Mouse (Mus musculus) cerebral cortex, adult 2 months (tissue): ENCODE measurements around the gene Shroom3.

ENCODE experiments used
- WGBS: fragments of 180-500 bp; shearing (Covaris S2); methylation state at CpG from one replicate; pipeline ENCODE4 v1.1.7; 2018; 5-methylcytosine and 5-hydroxymethylcytosine counted together

Gene Shroom3

DNA sequence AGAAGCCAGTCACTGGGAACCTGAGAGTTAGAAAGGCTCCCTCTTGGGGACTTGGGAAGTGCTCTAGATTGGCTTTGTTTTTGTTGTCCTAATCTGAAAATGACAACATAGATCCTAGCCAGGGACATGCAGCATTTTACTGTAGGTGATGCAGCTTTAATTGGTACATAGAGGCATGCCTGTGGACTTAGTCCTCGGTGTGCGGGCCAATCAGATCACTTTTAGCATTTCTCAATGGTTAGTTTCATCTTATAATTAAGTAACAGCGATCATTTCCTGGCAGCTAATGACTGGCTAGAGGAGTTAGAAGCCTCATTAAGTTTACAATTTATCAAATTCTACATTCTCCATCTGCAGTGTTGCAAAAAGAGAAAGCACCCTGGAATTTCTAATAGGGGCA, 167.7 kb downstream of the Shroom3 start:
- WGBS: 85% methylated on average over 3 of the region's 3 CpGs

DNA sequence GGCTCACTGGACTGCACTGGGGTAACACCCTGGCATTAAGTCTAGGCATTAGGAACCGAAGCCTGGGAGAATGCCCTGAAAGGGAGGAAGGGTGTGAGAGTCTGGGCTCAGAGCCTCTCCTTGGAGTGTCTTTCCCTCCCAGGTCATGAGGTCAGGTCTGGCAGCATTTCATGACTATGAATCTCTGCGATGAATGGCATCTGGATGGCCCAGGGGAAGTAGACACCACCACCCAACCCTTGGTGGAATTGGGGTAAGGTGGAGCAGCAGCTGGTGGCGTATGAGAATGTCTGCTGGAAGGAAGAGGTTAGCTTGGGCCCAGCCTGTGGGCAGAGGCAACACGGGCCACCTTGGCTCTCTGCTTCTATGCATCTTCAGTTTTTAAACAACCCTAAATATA, 171.7 kb downstream of the Shroom3 start:
- 90% methylated on average over 4 of the region's 4 CpGs for WGBS

DNA sequence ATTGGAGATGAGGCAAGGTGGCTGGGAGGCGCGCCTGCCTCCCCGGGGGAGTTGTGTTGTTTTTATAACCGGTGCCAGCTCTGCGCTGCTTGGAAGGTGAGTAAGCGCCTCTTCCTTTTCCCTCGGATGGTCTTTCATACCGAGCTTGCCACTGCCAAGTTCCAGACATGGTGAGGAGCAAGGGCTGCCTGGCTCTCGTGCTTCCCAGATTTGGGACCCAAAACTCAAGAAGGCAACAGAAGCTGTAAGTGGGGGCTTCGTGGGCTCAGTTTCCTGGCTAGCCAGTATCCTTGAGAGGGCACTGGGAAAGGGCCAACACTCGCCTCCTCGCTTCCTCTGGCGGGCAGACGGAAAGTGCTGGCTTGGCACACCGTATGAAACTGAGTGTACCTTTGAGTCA, 173.1 kb downstream of the Shroom3 start:
- 26% methylated on average over 15 of the region's 15 CpGs for WGBS

DNA sequence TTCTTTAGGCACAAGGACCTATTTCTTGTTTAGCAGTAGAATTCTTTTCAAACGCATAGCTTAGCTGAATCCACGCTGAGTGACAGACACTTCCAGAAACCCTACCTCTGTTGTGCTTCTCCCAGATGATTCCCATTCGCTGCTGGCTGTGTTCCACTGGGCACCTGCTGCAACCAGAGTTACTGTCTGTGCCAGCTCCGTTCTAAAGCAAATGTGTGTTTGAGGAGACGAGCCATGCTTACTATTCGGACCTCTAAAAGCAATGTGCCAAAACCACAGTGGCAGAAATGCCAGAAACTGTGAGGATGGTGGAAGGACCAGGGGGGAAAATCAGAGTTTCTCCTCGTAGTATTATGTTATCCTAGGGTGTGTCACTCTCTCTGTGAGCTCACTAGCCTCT, 173.9 kb downstream of the Shroom3 start:
- 36% methylated on average over 7 of the region's 7 CpGs for WGBS

DNA sequence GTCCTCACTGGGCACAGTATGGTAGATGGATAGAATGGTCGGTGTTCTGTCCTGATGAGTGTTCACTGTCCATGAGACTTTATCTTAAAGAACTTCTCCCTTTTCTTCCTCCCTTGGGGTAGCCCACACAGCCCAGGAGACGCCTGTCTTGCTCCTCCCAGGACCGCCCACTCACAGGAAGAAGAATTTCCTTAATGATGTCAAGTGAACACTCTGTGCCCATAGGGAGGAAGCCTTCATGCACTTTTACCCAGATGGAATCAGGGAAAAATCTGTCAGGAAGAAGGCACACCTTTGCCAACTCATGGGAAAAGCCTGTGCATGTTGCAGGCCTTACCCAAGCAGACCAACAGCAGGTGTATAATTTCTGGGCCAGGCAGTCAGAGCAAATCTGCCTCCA, 174.9 kb downstream of the Shroom3 start:
- 77% methylated on average over 3 of the region's 3 CpGs for WGBS

DNA sequence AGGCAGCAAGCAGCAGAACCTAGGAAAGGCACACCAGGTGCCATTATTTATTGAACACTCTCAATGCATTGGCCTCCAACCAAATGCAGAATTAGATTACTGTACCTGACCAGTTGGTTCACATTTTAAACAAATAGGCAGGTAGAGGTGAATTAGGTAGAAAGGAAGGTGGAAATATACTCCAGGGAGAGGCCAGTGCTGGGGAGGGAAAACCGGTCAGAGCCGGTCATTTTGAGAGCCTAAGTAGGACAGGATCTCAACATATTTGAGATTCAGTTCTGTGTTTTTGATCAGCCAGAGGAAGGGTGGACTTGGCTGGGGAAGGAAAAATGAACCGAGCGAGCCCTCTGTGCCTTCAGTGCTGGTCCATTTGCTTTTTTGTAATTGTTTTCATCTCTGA, 175.3 kb downstream of the Shroom3 start:
- 95% methylated on average over 4 of the region's 4 CpGs for WGBS

DNA sequence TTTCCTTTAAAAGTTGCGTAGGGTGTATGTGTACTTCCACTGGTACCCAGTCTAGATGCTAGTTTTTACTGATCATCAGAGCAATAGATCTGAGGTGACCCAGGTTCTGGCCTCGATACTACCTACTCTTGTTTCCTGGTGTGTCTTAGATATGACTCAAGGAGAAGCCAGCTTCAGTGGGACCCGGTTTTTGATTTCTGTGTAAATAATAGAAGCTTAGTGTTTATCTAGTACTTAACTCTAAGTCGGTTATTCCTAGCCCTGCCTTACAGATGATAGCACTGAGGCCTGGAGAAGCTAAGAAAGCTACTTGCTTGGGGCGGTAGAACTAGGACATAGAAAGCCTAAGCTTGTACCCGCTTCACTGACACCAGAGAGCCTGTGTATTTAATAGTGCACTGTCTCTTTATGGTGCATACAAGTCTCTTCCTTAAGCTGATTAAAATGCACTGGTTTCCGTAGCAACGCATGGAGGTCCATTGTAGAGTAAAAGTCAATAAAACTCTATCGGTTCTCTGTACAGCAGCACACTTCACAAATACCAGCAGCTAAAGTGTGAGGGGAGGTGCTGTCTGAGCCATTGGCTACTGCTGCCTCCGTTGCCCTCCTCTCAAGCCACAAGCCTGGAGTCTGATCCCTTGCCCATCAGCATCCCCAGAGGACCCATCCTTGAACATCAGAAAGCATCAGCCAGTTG, 178.3 kb downstream of the Shroom3 start:
- WGBS: 63% methylated on average over 10 of the region's 10 CpGs

DNA sequence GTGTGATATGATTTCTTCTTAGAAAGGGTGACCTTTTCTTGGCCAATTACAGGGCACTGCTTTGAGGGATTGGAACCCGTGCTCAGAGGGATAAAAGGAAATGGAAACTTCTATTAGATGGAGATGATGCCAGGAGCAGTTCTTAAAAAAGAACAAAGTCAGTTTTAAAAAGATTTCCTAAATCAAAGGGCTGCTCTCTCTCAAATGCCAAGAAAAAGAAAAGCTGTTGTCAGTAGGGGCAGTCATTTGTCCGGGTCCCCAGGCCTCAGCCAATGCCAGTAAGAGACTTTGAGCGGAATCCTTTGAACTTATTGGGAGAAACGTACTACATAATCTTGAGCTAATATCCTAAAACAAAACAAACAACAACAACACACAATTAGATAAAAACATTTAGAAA, 181.9 kb downstream of the Shroom3 start:
- 67% methylated on average over 4 of the region's 4 CpGs for WGBS

DNA sequence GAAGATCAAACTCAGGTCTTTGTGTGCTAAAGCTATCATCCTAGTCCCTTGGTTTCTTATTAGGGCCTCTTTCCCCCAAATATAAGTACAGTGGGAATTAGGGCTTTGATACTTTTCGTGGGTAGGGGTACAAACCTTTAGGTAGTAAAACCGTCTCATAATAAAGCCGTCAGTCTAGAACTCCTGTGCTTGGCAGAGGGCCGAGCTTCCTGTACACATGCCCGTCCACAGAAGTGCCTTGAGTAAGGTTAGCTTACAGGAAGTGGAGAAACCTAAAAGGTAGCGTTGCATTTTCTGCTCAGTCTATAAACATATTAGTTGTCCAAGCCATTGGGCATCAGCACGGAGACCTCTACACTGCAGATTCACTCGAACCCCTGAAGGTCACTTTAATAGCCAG, 183.3 kb downstream of the Shroom3 start:
- 89% methylated on average over 8 of the region's 8 CpGs for WGBS

DNA sequence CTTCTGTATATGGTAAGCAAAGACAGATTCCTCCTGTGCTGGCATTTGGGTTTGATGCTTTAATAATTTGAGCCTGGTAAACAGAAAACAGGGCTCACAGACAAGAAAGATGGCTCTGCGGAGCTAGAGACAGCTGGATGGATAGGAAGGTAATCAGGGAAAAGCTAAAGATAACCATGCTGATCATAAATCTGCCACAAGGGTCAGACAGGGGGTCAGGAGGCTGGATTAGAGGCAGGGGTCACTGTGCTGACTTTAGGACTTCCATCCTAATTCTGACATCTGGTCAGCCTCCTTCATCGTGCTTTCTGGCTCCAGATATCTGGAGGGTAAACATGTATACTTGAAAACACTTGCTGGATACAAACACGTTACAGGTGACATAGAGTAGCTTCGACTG, 184.0 kb downstream of the Shroom3 start:
- WGBS: 93% methylated on average over 4 of the region's 4 CpGs

DNA sequence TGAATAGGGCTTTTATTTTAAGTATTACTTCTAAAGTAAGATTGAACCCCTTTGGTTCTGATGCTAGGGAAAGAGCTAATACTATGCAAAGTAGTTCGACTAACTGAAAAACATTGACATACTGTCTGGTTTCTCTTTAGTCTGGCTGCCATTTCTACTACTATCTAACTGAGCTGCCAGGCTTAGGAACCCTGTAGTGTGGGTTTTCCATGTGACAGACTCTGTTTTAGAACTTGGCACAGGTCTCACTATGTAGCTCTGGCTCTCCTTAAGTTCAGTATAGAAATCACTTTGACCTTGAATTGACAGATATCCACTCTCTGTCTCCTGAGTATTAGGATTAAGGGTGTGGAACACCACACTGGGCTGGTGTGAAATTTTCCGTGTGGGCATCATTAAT, 185.0 kb downstream of the Shroom3 start:
- 65% methylated on average over 2 of the region's 2 CpGs for WGBS

DNA sequence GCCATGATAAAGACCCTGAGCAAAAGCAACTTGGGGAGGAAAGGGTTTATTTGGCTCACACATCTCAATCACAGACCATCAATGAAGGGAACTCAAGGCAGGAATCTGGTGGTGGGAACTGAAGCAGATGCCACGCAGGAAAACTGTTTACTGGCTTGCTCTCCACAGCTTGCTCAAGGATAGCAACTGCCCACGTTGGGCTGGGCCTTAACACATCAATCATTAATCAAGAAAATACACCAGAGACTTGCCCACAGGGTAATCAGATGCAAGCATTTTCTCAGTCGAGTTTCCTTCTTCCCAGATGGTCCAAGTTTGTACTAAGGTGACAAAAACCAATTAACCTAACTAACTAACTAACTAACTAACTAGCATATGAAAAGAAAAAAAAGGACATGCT, 187.8 kb downstream of the Shroom3 start:
- whole genome bisulfite sequencing: 57% methylated on average over 3 of the region's 3 CpGs

DNA sequence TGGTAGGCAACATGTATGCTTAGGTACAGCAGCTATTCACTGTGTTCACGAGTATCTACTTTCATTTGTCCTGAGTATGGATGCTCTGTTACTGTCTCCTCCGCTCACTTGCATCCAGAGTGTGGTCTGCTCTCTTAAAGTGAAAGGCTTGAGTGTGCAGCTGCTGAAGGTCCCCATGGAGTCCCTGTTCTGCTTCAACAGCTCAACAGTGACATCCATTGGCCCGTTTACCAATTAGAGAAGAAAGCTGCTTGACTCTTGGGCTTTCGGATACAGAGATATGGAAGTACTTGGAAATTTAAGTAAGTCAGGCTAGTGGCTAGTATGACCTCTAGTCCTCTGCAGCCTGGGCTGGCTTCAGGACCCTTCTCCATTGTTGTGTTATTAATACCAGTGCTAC, 188.9 kb downstream of the Shroom3 start:
- WGBS: 63% methylated on average over 4 of the region's 4 CpGs

DNA sequence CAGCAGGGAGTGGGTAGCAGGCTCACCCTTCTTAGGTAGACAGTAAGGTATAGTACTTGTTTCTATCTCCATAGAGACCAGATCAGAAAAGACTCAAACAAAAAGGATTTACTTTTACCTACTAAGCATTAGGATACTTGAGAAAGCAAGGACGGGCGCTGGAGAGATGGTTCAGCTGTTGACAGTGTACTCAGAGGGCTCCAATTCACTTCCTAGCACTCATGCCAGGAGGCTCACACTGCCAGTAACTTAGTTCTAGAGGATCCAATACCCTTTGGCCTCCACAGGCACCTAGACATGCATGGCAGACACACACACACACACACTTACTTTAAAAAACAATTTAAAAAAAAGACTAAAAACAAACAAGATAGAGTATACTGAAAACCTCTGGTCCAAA, 189.8 kb downstream of the Shroom3 start:
- 85% methylated on average over 2 of the region's 2 CpGs for WGBS

DNA sequence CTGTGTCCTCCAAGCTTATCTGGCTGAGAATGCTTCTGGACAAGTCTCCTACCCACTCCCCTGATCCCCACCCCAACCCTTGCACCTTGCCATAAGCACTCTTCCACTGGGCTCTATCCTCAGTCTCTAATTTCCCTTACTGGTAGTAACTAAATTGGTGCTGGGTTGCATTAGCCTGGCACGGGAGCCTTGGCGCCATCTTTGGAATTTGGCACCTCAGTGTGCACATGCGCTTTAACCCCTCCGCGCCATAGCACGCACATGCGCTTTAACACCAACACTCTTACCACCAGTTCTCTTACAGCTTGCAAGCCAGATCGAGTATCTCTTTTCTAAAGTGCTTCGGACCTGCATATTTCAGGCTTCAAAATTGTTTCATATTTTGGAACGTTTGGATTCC, 192.6 kb downstream of the Shroom3 start:
- 78% methylated on average over 10 of the region's 10 CpGs for WGBS

DNA sequence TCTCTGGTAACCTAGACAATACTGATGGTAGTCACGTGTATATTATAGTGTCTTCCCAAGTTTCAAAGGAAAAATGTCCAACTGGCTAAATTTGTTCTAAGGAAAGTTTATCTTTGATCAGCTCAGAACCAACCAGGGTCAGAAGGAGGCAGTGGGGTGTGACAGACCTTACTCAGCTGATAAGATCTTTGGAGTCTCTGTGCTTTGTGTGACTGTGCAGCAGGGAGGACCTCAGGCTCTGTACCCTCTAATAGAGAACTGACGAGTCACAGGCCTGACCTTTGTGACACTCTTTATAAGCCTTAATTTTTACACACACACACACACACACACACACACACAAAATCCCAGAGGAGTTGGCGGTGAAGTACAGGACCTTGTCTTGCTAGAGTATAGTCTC, 193.9 kb downstream of the Shroom3 start:
- WGBS: 92% methylated on average over 3 of the region's 3 CpGs

DNA sequence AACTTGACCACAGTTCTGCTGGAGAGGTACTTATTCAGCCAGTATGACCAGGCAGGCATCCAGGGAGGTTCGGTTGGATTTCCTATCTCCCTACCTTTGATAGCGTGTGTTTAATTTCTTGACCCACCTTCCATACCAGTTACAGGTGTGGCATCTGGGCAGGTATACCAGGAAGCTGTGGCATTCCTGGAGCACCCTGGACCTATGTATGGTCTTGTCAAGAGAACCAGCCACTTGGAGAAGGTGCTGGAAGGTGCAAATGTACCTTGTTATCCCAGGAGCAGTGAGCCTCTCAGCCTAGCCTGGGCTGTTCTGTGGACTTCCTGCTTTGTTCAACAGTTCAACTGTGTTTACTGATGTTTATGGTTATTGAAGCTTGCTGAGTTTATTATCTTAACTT, 197.2 kb downstream of the Shroom3 start:
- WGBS: 96% methylated on average over 2 of the region's 2 CpGs

DNA sequence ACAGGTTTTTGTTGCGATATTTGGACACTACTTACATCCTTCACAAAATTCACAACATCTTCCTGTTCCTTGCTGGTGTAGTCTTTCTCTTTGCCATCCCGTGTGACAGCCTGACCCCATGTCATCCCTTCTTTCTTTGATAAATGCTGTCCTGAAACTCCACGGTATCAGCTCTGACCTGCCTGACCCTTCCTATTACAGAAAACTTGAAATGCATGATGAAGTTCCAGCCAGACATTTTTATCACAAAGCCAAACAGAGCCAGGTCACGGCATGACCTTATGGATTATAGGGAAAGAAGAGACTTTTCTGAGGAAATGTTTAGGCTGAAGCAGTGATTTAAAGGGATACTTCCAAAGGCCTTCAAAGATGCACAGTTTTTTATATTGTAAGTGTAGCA, 197.7 kb downstream of the Shroom3 start:
- WGBS: 88% methylated on average over 4 of the region's 4 CpGs

DNA sequence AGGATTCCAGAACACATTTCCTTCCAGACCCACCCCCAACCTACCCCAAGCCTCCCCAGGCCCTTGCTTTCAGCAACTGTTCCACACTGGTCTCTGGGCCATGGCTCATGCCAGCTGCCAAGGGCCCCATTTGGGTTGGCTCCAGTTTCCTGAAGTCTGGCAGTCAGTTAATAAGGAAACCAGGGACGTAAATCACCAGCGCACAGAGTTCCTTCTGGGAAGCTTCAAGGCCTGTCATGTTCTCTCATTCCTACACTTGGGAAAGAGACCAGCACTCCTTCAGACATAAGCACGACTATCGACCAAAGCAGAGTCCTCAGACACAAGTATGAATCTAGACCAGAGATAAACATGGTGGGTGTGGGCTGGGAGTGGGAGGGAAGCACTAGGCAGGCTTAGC, 202.9 kb downstream of the Shroom3 start:
- 39% methylated on average over 4 of the region's 4 CpGs for WGBS

DNA sequence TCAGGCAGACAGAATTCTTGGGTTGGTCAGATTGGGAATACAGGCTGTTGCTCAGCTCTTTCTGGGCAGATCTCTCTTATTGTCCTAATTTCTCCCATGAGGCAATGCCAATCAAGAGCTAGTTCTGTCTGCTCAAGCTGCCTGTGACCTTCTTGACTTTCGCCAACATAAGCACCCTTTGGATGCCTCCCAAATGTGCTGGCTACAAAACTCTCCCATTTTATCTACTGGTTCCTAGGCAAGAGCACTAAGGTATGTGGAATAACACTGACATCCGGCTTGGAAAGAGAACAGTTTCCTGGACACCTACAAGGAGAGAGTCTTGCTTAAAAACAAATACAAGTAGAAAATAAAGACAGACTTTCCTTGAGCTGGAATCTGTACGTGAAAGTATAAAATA, 204.3 kb downstream of the Shroom3 start:
- 67% methylated on average over 3 of the region's 3 CpGs for WGBS

DNA sequence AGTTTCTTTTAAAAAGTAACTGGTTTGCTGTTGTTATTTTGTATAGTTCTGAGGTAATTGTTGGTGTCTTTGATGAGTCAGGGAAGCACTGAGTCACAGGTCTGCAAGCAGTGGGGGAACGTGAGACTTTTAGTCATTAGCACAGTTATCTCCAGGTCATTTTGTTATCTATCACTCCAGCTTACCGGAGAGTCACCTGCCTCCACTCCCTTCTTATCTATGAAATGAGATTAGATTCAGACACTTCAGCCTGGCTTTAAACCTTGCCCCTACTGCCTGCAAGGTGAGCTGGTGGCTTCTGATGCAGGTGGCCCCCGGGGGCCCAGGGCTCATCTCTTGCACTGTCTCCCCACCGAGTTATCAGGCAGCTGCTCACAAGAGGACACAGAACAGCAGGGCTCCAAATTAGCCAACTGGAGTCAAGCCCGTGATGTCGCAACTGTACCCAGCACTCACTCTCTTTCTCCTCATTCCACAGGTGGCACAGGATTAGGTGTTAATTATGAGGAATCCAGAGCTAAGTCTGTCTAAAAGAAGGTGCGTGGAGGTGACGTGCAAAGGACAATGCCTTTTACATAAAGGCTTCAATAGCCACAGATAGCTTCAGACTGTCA, 205.5 kb downstream of the Shroom3 start:
- 76% methylated on average over 8 of the region's 8 CpGs for WGBS

DNA sequence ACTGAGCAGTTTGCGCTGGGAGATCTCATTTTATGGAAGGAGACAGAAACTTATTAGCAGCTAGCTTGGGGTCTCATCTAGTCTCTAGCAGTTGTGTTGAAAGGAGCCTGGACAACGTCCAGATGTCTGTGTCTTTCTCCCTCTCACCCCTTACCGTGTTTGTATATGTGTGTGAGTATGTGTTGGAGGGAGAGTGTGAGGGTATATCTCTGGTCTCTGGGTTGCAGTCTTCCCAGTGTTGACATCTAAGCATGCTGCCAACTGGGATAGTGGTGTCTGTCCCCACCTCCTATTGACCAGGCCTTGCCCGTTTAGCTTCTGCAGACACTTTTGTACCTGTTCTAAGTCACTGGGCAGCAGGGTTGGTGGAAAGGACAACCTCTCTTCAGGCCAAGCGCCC, 207.7 kb downstream of the Shroom3 start:
- WGBS: 93% methylated on average over 5 of the region's 5 CpGs

DNA sequence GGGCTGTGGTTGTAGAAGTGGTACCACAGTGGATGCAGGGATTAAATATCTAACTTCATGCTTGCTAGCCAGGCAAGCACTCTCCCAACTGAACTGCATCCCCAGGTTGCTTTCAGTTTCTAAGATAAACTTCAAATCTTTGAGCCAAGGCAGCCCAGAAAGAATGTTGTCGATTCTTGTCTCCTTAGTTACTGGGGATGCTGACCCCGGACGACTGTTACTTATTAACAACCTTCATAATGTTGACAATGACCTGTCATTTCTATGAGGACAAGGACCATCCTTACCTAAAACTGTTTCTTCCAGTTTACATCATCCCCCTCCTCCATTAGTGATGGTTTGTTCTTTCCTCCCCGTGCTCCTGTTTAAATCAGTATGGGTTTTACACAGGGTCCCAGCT, 210.0 kb downstream of the Shroom3 start:
- 47% methylated on average over 4 of the region's 4 CpGs for WGBS

DNA sequence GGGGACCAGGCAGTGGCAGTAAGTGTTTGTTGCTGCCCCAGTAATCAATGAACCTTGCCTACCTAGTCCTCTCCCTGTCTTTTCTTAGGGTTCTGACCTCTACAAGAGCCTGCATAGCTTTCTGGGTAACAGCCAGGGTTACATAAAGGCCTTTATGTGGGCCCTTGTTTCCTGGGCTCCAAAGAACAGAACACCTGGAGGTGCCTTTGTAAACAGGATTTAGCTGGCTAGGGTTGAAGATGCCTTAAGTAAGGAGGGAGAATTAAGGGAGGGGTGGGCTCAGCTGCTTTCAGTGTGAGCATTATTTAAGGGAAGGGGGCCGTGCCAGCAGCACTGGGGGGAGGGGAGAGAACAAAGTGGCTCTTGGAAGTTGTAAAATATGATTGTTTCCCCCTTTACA, 210.5 kb downstream of the Shroom3 start:
- 29% methylated on average over 1 of the region's 1 CpGs for WGBS
